Mouse (Mus musculus) thymus, adult 2 months (tissue): ENCODE data around the gene Usp42.

Experiments
- CTCF ChIP-seq: fragments of 200-500 bp; IDR thresholded peaks from 2 replicates; pipeline ENCODE4 v1.5.1; 2012; ENCODE audit warnings: mild to moderate bottlenecking, control low read depth, low read length, moderate library complexity, borderline replicate concordance; ENCODE audit not compliant: control insufficient read depth, poor library complexity, insufficient read depth; ENCODE audit errors: extremely low read depth
- POLR2A ChIP-seq: fragments of 200-500 bp; IDR thresholded peaks from 2 replicates; pipeline ENCODE4 v1.6.1; 2012; ENCODE audit warnings: mild to moderate bottlenecking, low read length, control low read depth, moderate library complexity; ENCODE audit not compliant: control insufficient read depth, poor library complexity, insufficient read depth; ENCODE audit errors: extremely low read depth

- TF ChIP-seq CTCF (no peak), POLR2A (no peak)
Measured at GRCm38 (mm10) chr5:143665561-143665960, 66.5 kb downstream of the Usp42 start.
